Mouse (Mus musculus) macrophage (primary cell): ENCODE data around the gene Hist1h4i. TPM values are rescaled to one million over a fixed set of nuclear protein-coding genes. Genes with fewer than 3 reads are reported as not detected.
"Not testable (repeated sequence)": the region's sequence is repeated elsewhere in the genome, so short reads cannot be mapped to it uniquely, and the experiment has no call there.

Experiments used
- H3K27ac ChIP-seq: fragments of 350-480 bp; formaldehyde crosslinking; 2 replicates; pipeline ENCODE4 v1.9.0; 2021
- H3K36me3 ChIP-seq: fragments of 350-480 bp; formaldehyde crosslinking; 2 replicates; pipeline ENCODE4 v1.9.0; 2021; ENCODE audit errors: inconsistent target
- H3K4me3 ChIP-seq: fragments of 350-480 bp; formaldehyde crosslinking; 2 replicates; pipeline ENCODE4 v1.9.0; 2021; ENCODE audit errors: inconsistent target
- H3K79me2 ChIP-seq: fragments of 350-480 bp; formaldehyde crosslinking; 2 replicates; pipeline ENCODE4 v1.9.0; 2021; ENCODE audit errors: inconsistent target
- WGBS: methylation state at CpG from one replicate; pipeline ENCODE4 v1.1.7; 2026; ENCODE audit warnings: inconsistent platforms; ENCODE audit not compliant: missing documents; 5-methylcytosine and 5-hydroxymethylcytosine counted together
- polyA plus RNA-seq: library from polyadenylated mRNA; stranded (reverse); fragments of 250-400 nt; gene quantifications from 3 replicates; pipeline ENCODE4 v1.2.4, GENCODE M21; 2018; ENCODE audit warnings: inconsistent platforms

Gene Hist1h4i
- polyA plus RNA-seq, 1 experiment from 2014 or later = 2.6 TPM

DNA sequence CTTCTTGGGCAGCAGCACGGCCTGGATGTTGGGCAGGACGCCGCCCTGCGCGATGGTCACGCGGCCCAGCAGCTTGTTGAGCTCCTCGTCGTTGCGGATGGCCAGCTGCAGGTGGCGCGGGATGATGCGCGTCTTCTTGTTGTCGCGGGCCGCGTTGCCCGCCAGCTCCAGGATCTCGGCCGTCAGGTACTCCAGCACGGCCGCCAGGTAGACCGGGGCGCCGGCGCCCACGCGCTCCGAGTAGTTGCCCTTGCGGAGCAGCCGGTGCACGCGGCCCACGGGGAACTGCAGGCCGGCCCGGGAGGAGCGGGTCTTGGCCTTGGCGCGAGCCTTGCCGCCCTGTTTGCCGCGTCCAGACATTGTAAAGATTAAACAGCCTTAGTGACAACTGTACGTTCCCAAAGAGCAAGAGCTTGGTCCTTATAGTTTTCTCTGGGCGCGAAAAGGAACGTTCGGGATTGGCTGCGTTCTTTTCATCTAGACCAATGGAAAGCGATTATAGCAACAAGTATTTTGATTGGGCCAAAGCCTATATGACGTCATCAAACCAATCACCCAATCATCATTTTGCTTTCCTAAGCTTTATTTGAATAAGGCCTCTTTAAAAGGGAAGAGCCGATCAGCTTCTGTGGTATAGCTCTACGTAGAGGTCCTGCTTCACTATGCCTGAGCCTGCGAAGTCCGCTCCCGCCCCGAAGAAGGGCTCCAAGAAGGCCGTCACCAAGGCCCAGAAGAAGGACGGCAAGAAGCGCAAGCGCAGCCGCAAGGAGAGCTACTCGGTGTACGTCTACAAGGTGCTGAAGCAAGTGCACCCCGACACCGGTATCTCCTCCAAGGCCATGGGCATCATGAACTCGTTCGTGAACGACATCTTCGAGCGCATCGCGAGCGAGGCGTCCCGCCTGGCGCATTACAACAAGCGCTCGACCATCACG lies 1.7 kb upstream of the Hist1h4i start, which contains the start of the genes Hist1h2ag and Hist1h2bj:
Hist1h2ag (minus strand) TSS at position 377 of the 935 bp plus-strand sequence.
Hist1h2bj (plus strand) TSS at position 647 of the 935 bp plus-strand sequence.
- not testable (repeated sequence) for H3K79me2 ChIP-seq, H3K36me3 ChIP-seq
- Histone ChIP-seq H3K27ac (peak within 1 kb of the TSS; percentile 85), H3K4me3 (peak within 1 kb of the TSS; percentile 29)
- WGBS = 2% methylated on average over 15 of the region's 80 CpGs

- H3K36me3 ChIP-seq = no peaks in the 10 kb centered on the region
- H3K4me3 ChIP-seq = peak overlapping the region; percentile 29
- WGBS = 13% methylated on average over 11 of the region's 13 CpGs
- H3K79me2 ChIP-seq = no peaks in the 10 kb centered on the region
- H3K27ac ChIP-seq = peak overlapping the region; percentile 85
Observed at GRCm38 (mm10) chr13:22041651-22042567, 747 bp upstream of the Hist1h4i start.

DNA sequence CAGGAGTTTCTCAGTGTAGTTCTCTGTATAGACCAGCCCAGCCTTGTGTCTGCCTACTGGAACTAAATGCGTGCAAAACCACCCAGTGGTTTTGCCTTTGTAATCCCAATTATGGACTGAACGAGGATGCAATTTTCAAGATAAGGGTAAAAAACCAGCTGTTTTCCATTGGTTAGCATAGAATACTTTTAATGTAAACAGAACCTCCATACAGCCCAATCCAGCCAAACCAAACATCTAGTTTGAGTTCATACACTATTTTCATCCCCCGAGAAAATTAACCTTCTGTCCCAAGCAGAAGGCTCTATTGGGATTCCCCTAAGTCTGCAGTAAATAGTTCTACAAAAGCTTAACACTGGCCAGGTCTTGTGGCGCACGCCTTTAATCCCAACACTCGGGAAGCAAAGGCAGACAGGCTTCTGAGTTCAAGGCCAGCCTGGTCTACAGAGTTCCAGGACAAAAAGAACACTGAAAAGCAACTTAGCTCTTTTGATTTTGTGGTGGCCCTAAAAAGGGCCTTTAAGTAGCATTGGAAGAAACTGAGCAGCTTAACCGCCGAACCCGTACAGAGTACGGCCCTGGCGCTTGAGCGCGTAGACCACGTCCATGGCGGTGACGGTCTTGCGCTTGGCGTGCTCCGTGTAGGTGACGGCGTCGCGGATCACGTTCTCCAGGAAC lies 559 bp downstream of the Hist1h4i start:
- WGBS = 2% methylated on average over 9 of the region's 24 CpGs
- H3K36me3 ChIP-seq = no peaks in the 10 kb centered on the region
- H3K79me2 ChIP-seq = no peaks in the 10 kb centered on the region
- peak overlapping the region; percentile 55 for H3K27ac ChIP-seq
- peak overlapping the region; percentile 21; the same call in 1 of the 2 replicates for H3K4me3 ChIP-seq

DNA sequence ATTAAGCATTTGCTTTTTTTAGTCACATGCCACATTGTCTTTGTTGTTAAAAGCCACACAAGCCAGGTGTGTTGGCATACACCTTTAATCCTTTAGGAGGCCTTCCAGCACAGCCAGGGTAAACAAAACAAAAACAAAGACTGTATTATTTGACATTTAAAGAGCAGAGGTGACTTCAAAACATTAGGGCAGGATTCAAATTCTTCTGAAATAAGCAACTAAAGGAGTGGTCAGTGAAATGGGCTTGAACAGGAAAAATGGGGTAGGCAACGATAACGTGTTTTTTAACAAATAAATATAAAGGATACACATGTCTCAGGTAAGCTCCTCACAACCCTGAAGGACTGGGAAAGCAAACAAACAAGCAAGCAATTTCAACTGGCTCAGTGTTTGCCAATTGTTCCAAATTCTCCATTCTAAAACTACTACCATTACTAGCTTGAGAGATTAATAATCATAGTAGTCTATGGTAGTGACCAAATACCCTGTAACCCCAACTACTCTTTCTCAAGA lies 1.2 kb downstream of the Hist1h4i start:
- Histone ChIP-seq H3K79me2 (no peaks in the 10 kb centered on the region), H3K4me3 (peak overlapping the region; percentile 21; the same call in 1 of the 2 replicates), H3K27ac (peak overlapping the region; percentile 55), H3K36me3 (no peaks in the 10 kb centered on the region)
- WGBS = 12% methylated on average over 2 of the region's 2 CpGs

- H3K4me3 ChIP-seq = no peak overlapping the region
- no peaks in the 10 kb centered on the region for H3K36me3 ChIP-seq
- H3K79me2 ChIP-seq = no peaks in the 10 kb centered on the region
- H3K27ac ChIP-seq = peak overlapping the region; percentile 55; the same call in 1 of the 2 replicates
- WGBS = 75% methylated on average over 5 of the region's 5 CpGs
Observed at GRCm38 (mm10) chr13:22039364-22039763, 1.8 kb downstream of the Hist1h4i start.

DNA sequence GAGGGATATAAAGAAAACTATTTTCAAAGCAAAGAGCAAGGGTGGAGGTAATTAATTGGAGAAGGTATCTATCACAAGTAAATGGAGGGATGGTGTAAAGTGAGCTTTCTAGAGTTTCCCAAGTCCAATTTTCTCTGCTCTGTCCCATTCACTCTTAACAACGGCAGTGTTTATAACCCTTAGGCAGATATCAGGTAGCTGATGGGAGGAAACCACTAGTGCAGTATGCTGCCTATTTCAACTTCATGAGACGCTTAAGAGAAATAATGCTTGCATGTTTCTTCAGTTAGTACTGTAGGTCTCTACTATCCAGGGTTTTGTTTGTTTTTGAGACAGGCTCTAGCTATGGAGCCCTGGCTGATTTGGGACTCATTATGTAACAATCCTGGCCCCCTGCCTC lies 3.7 kb downstream of the Hist1h4i start:
- no peaks in the 10 kb centered on the region for H3K79me2 ChIP-seq
- 100% methylated on average over 2 of the region's 2 CpGs for whole genome bisulfite sequencing
- no peak overlapping the region for H3K4me3 ChIP-seq
- no peaks in the 10 kb centered on the region for H3K36me3 ChIP-seq
- no peak overlapping the region for H3K27ac ChIP-seq

DNA sequence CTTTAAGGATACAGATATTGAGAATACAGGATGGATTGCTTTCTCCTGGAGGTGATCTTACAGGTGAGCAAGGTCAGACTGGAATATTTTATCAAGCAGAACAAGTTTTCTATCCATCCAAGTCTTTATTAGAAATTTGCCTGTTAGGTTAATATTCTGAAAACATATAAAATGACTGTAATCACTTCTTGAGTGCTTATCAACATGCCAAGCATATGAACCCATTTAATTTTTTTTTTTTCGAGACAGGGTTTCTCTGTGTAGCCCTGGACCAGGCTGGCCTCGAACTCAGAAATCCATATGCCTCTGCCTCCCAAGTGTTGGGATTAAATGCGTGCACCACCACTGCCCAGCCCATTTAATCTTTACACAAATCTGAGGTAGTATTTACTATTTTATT lies 4.2 kb downstream of the Hist1h4i start:
- Histone ChIP-seq H3K4me3 (no peak overlapping the region), H3K27ac (peak overlapping the region; percentile 47), H3K36me3 (no peaks in the 10 kb centered on the region), H3K79me2 (no peaks in the 10 kb centered on the region)
- 71% methylated on average over 2 of the region's 3 CpGs for WGBS

- Histone ChIP-seq H3K36me3 (no peaks in the 10 kb centered on the region), H3K79me2 (no peaks in the 10 kb centered on the region), H3K4me3 (no peak overlapping the region; the same call in 1 of the 2 replicates), H3K27ac (peak overlapping the region; percentile 47)
- 16% methylated on average over 13 of the region's 23 CpGs for WGBS
Observed at GRCm38 (mm10) chr13:22036149-22036956, 4.8 kb downstream of the Hist1h4i start.

GRCm38 (mm10) chr13:22035267-22036148 lies 5.7 kb downstream of the Hist1h4i start, which contains the start of the genes Hist1h2ah and Hist1h2bk:
Gene Hist1h2ah (minus strand): TSS chr13:22035568.
Gene Hist1h2bk (plus strand): TSS chr13:22035870.
- not testable (repeated sequence) for H3K79me2 ChIP-seq, H3K36me3 ChIP-seq
- peak within 1 kb of the TSS; percentile 26 for H3K4me3 ChIP-seq
- WGBS = under 1% methylated on average over 11 of the region's 69 CpGs
- H3K27ac ChIP-seq = peak within 1 kb of the TSS; percentile 67

- 6% methylated on average over 7 of the region's 14 CpGs for WGBS
- H3K27ac ChIP-seq = peak overlapping the region; percentile 67
Observed at GRCm38 (mm10) chr13:22034443-22035266, 6.5 kb downstream of the Hist1h4i start.

GRCm38 (mm10) chr13:22033741-22034442 lies 7.3 kb downstream of the Hist1h4i start:
- 60% methylated on average over 5 of the region's 5 CpGs for WGBS
- H3K4me3 ChIP-seq = no peak overlapping the region; the same call in 1 of the 2 replicates
- H3K36me3 ChIP-seq = no peaks in the 10 kb centered on the region
- no peaks in the 10 kb centered on the region for H3K79me2 ChIP-seq
- H3K27ac ChIP-seq = 0 out of 2 replicates have a peak overlapping the region, but pooled peaks have one; percentile 67

More at GRCm38 (mm10) chr13:22034443-22035266, 6.5 kb downstream of the Hist1h4i start:
- H3K36me3 ChIP-seq = no peaks in the 10 kb centered on the region
- H3K4me3 ChIP-seq = peak overlapping the region; percentile 26
- no peaks in the 10 kb centered on the region for H3K79me2 ChIP-seq
